25 mouse cellular contexts compared by ENCODE assay signal in genomic region chr2:131902423-131902822, GRCm38 (mm10). TPM values are rescaled to one million over a fixed set of nuclear protein-coding genes. Genes with fewer than 3 reads are reported as not detected.
DNase-seq lines count a peak whose midpoint lies in the region; ATAC-seq and TF ChIP-seq lines count a peak whose summit lies in the region.
"Had no signal": no experiment of that assay in that cellular context is flagged by ENCODE, and none has a peak within 500 bp of the region (broad histone marks: within the 10 kb centered on the region; RNA-seq: fewer than 3 reads in every experiment).

No protein-coding gene starts in this region.

- TF ChIP-seq POLR2A in embryonic fibroblast, embryonic 13.5 days (IDR thresholded peaks at IDR 0.05; ENCODE audit: low read depth, low read length): no peak

- H3K27me3 ChIP-seq in heart, embryonic 12.5 days (replicated peaks): no peaks in the 10 kb centered on the region
- H3K27me3 ChIP-seq in lung, embryonic 14.5 days (ENCODE audit: insufficient read depth, low read length): no peaks in the 10 kb centered on the region
- H3K27me3 ChIP-seq: hindbrain, embryonic 12.5 days; limb, embryonic 12.5 days; liver, embryonic 13.5 days; megakaryocyte, embryonic 14.5 days had no signal

- TF ChIP-seq CTCF in lung, embryonic 14.5 days (IDR thresholded peaks at IDR 0.05; ENCODE audit: low read depth): no peak
- no peak for TF ChIP-seq CTCF in embryonic fibroblast, embryonic 13.5 days (IDR thresholded peaks at IDR 0.05; ENCODE audit: borderline replicate concordance, insufficient read depth, low read length)

- intact Hi-C loops in heart, postnatal 36 days (cut with DNase I): loop anchor here (5.0 kb wide), 1 partner anchor 35 kb away; no protein-coding TSS in a partner anchor

- no peak for DNase-seq in heart, postnatal 36 days
- DNase-seq in lung, embryonic 14.5 days: peak; percentile 53
- no peak for DNase-seq in lung, postnatal 10 days
- DNase-seq in yolk sac, embryonic 10.5 days (ENCODE audit: low spot score): peak; percentile 42
- no peak for DNase-seq in left cerebral cortex, adult 18-20 months (ENCODE audit: low spot score in 2 of 2)
- DNase-seq: adrenal gland, postnatal 36 days; cerebellum, postnatal 10 days; liver, embryonic 13.5 days; thymus, postnatal 25 days had no signal

- no peak for ATAC-seq in heart, embryonic 12.5 days (ENCODE audit: insufficient number of reproducible peaks, low FRiP score)
- ATAC-seq in lung, embryonic 14.5 days (ENCODE audit: insufficient read depth): peak; percentile 63; the same call in 1 of the 2 replicates
- ATAC-seq: midbrain, embryonic 16.5 days had no signal

- 9% methylated on average over 3 of the region's 3 CpGs for WGBS in heart, embryonic 12.5 days
- WGBS in lung, embryonic 14.5 days: 16% methylated on average over 2 of the region's 3 CpGs

- no peak overlapping the region for H3K4me3 ChIP-seq in heart, embryonic 12.5 days
- no peak overlapping the region for H3K4me3 ChIP-seq in lung, embryonic 14.5 days (ENCODE audit: low read depth, low read length)
- H3K4me3 ChIP-seq in embryonic fibroblast, embryonic 13.5 days (ENCODE audit: insufficient read depth, low read length): no peak overlapping the region
- H3K4me3 ChIP-seq: forebrain, embryonic 10.5 days; hindbrain, embryonic 12.5 days; left cerebral cortex, adult 2 months; limb, embryonic 12.5 days; liver, embryonic 13.5 days had no signal

- no peaks in the 10 kb centered on the region for H3K9me3 ChIP-seq in heart, embryonic 12.5 days (replicated peaks)
- H3K9me3 ChIP-seq in lung, embryonic 14.5 days (ENCODE audit: low read depth, low read length): no peaks in the 10 kb centered on the region
- H3K9me3 ChIP-seq: forebrain, embryonic 10.5 days; hindbrain, embryonic 12.5 days; limb, embryonic 12.5 days; liver, embryonic 13.5 days; megakaryocyte, embryonic 14.5 days had no signal

- H3K36me3 ChIP-seq in heart, embryonic 12.5 days: no peaks in the 10 kb centered on the region
- H3K36me3 ChIP-seq in lung, embryonic 14.5 days (ENCODE audit: insufficient read depth): no peaks in the 10 kb centered on the region
- H3K36me3 ChIP-seq: forebrain, embryonic 10.5 days; hindbrain, embryonic 12.5 days; limb, embryonic 12.5 days; liver, embryonic 13.5 days had no signal

- peak overlapping the region; percentile 32 for H3K4me2 ChIP-seq in heart, embryonic 12.5 days
- no peak overlapping the region for H3K4me2 ChIP-seq in lung, embryonic 14.5 days
- H3K4me2 ChIP-seq: hindbrain, embryonic 12.5 days; limb, embryonic 12.5 days; liver, embryonic 13.5 days had no signal

- H3K9ac ChIP-seq in heart, embryonic 12.5 days: no peak overlapping the region; the same call in 1 of the 2 replicates
- H3K9ac ChIP-seq in lung, embryonic 14.5 days: no peak overlapping the region
- H3K9ac ChIP-seq: hindbrain, embryonic 12.5 days; limb, embryonic 12.5 days; liver, embryonic 13.5 days had no signal

- peak overlapping the region; percentile 93 for H3K27ac ChIP-seq in heart, embryonic 12.5 days (ENCODE audit: poor library complexity, severe bottlenecking)
- H3K27ac ChIP-seq in lung, embryonic 14.5 days (ENCODE audit: low read depth): no peak overlapping the region
- H3K27ac ChIP-seq in embryonic fibroblast, embryonic 13.5 days (ENCODE audit: insufficient read depth, low read length): peak overlapping the region; percentile 82
- H3K27ac ChIP-seq: forebrain, embryonic 10.5 days; hindbrain, embryonic 12.5 days; limb, embryonic 12.5 days; liver, embryonic 13.5 days had no signal

- peaks cover 28% of the 10 kb centered on the region for H3K4me1 ChIP-seq in heart, embryonic 12.5 days (replicated peaks)
- H3K4me1 ChIP-seq in lung, embryonic 14.5 days (ENCODE audit: insufficient read depth): no peaks in the 10 kb centered on the region
- peaks cover 7% of the 10 kb centered on the region for H3K4me1 ChIP-seq in embryonic fibroblast, embryonic 13.5 days (ENCODE audit: control insufficient read depth, insufficient read depth, low read length)
- H3K4me1 ChIP-seq: hindbrain, embryonic 12.5 days; limb, embryonic 12.5 days had no signal

RNA-seq across cellular contexts. Expression of gene Prnp, which starts 7.3 kb away (rescaled TPM):
- 83.6 and 89.1 TPM in 2 replicates for polyA plus RNA-seq in heart, embryonic 12.5 days (2016; fragmentation: Nextera tagmentation; extraction: Ambion mirVana)
- 100 to 1,000 TPM; 102 to 117 TPM for total RNA-seq in heart, postnatal 36 days (2021)
- polyA plus RNA-seq in lung, embryonic 14.5 days (2014; fragmentation: Nextera tagmentation; extraction: Ambion mirVana): 31.2 and 32.8 TPM in 2 replicates
- polyA plus RNA-seq in embryonic fibroblast, embryonic 13.5 days (2011; ENCODE audit: insufficient read length, low read depth, missing spikeins): 207 and 213 TPM in 2 replicates
- total RNA-seq in left cerebral cortex, adult 18-20 months (2021): 100 to 1,000 TPM; 867 to 903 TPM

RNA-seq across cellular contexts. Expression of gene Prn, which starts 7.3 kb away (rescaled TPM):
- polyA plus RNA-seq in heart, embryonic 12.5 days (2016; fragmentation: Nextera tagmentation; extraction: Ambion mirVana): 0.24 TPM in 1 of 2 replicates, not detected in the other
- total RNA-seq in heart, postnatal 36 days (2021): 1 to 10 TPM in 1 of 2 experiments, not detected in 1; 1.8 TPM
- polyA plus RNA-seq in lung, embryonic 14.5 days (2014; fragmentation: Nextera tagmentation; extraction: Ambion mirVana): not detected in 2 replicates
- not detected in 2 replicates for polyA plus RNA-seq in embryonic fibroblast, embryonic 13.5 days (2011; ENCODE audit: insufficient read length, low read depth, missing spikeins)
- not detected for total RNA-seq in left cerebral cortex, adult 18-20 months (2021)
- total RNA-seq: gastrocnemius, postnatal 14 days had no signal
- polyA plus RNA-seq: C2C12; embryonic facial prominence, embryonic 14.5 days; forebrain, embryonic 10.5 days; frontal cortex, adult 2 months; hindbrain, embryonic 12.5 days; inflammation-experienced regulatory T-cells, adult 6 months; limb, embryonic 12.5 days; liver, embryonic 13.5 days; lung, postnatal 0 days; midbrain, embryonic 16.5 days; neural tube, embryonic 11.5 days; spleen, adult 2 months had no signal

RNA-seq across cellular contexts. Expression of gene Erv3, which starts 42.9 kb away (rescaled TPM):
- not detected in 2 replicates for polyA plus RNA-seq in heart, embryonic 12.5 days (2016; fragmentation: Nextera tagmentation; extraction: Ambion mirVana)
- not detected for total RNA-seq in heart, postnatal 36 days (2021)
- polyA plus RNA-seq in lung, embryonic 14.5 days (2014; fragmentation: Nextera tagmentation; extraction: Ambion mirVana): not detected in 2 replicates
- not detected in 2 replicates for polyA plus RNA-seq in embryonic fibroblast, embryonic 13.5 days (2011; ENCODE audit: insufficient read length, low read depth, missing spikeins)
- total RNA-seq in left cerebral cortex, adult 18-20 months (2021): under 1 TPM; 0.09 to 0.23 TPM
- total RNA-seq: adrenal gland, postnatal 36 days; gastrocnemius, postnatal 14 days had no signal
- polyA plus RNA-seq: C2C12; embryonic facial prominence, embryonic 14.5 days; forebrain, embryonic 10.5 days; hindbrain, embryonic 12.5 days; inflammation-experienced regulatory T-cells, adult 6 months; limb, embryonic 12.5 days; liver, embryonic 13.5 days; lung, postnatal 0 days; midbrain, embryonic 16.5 days; neural tube, embryonic 11.5 days; spleen, adult 2 months had no signal

RNA-seq across cellular contexts. Expression of gene Prnd, which starts 48.2 kb away (rescaled TPM):
- 5.4 and 6.2 TPM in 2 replicates for polyA plus RNA-seq in heart, embryonic 12.5 days (2016; fragmentation: Nextera tagmentation; extraction: Ambion mirVana)
- 1 to 10 TPM; 1.4 to 2.4 TPM for total RNA-seq in heart, postnatal 36 days (2021)
- polyA plus RNA-seq in lung, embryonic 14.5 days (2014; fragmentation: Nextera tagmentation; extraction: Ambion mirVana): 55.8 and 57.3 TPM in 2 replicates
- polyA plus RNA-seq in embryonic fibroblast, embryonic 13.5 days (2011; ENCODE audit: insufficient read length, low read depth, missing spikeins): 1.3 and 1.5 TPM in 2 replicates
- total RNA-seq in left cerebral cortex, adult 18-20 months (2021): not detected

Comparison
In these comparisons a context has a peak if more than half of its experiments do, and no peak if none do; other contexts are left out.
1. DNase-seq: peak in lung, embryonic 14.5 days (single experiment) and yolk sac, embryonic 10.5 days (single experiment); none in heart, postnatal 36 days (0 of 2), lung, postnatal 10 days (single experiment) and left cerebral cortex, adult 18-20 months (0 of 2).